Mouse (Mus musculus): ENCODE measurements around the gene Shisa3. TPM values are rescaled to one million over a fixed set of nuclear protein-coding genes. Genes with fewer than 3 reads are reported as not detected.

Shisa3 gene
- total and polyA plus RNA-seq, 3 experiments: 0.05 TPM; not detected in 2

DNA sequence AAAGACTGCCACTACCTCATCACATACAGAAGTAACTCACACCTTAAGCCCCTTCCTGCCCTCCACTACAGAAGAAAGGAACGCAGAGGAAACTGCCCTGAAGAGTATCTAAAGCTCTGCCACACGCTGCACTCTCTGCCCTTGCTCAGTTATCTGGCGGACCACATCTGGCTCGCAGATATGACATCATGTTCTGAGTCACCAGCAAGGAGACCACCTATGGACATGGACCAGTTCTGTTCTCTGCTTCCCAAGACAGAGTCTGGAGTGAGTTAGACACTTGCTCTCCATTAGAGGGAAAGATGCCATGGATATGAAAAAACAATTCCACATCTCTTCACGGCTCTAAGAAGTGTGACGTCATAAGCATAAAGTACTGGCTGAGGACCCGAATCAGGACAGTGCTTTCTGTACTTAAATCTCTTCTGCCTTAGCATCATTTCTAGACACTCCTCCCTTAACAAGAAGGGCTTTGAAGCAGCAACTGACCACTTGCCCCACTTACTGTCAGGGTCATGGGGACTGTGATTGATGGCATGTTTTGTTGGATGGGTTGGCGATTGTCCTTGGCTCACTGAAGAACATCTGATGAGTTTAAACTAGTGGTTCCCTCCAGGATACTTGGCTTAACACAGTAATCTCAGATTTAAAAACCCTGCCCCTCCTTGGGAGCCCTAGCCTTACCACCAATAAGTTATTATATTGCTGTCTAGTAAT lies 33.1 kb downstream of the Shisa3 start:
- Histone ChIP-seq H3K9me3 (replicated peaks) (no peaks in the 10 kb centered on the region), H3K36me3 (replicated peaks) (peaks cover 81% of the 10 kb centered on the region), H3K4me3 (ENCODE audit: low read depth, low read length) (no peak overlapping the region), H3K27me3 (ENCODE audit: insufficient read depth, low read length) (no peaks in the 10 kb centered on the region), H3K4me1 (ENCODE audit: insufficient read depth, low read depth, low read length) (no peaks in the 10 kb centered on the region)
- DNase-seq (ENCODE audit: low spot score) (no peak), ATAC-seq (ENCODE audit: extremely low read depth, insufficient number of reproducible peaks, low FRiP score, poor library complexity, severe bottlenecking) (no peak)
- TF ChIP-seq POLR2AphosphoS5 (IDR thresholded peaks at IDR 0.05; ENCODE audit: insufficient replicate concordance, low read depth, low read length): no peak
- TF ChIP-seq GATA2 (IDR thresholded peaks at IDR 0.05; ENCODE audit: borderline replicate concordance, low read depth, low read length): no peak
- no peak for TF ChIP-seq TAL1 (conservative IDR thresholded peaks at IDR 0.05; ENCODE audit: low read depth, low read length)
- no peak for TF ChIP-seq GATA1 (IDR thresholded peaks at IDR 0.05; ENCODE audit: borderline replicate concordance, low read length)
- TF ChIP-seq CTCF (IDR thresholded peaks at IDR 0.05; ENCODE audit: low read depth, low read length): no peak

GRCm38 (mm10) chr5:67641406-67642120 lies 33.9 kb downstream of the Shisa3 start:
- Histone ChIP-seq H3K4me1 (ENCODE audit: insufficient read depth, low read depth, low read length) (no peaks in the 10 kb centered on the region), H3K4me3 (ENCODE audit: low read depth, low read length) (no peak overlapping the region), H3K9me3 (replicated peaks) (no peaks in the 10 kb centered on the region), H3K27me3 (ENCODE audit: insufficient read depth, low read length) (no peaks in the 10 kb centered on the region), H3K36me3 (replicated peaks) (peaks cover 82% of the 10 kb centered on the region)
- TF ChIP-seq TAL1 (conservative IDR thresholded peaks at IDR 0.05; ENCODE audit: low read depth, low read length): no peak
- TF ChIP-seq CTCF (IDR thresholded peaks at IDR 0.05; ENCODE audit: low read depth, low read length): no peak
- TF ChIP-seq GATA2 (IDR thresholded peaks at IDR 0.05; ENCODE audit: borderline replicate concordance, low read depth, low read length): no peak
- no peak for TF ChIP-seq POLR2AphosphoS5 (IDR thresholded peaks at IDR 0.05; ENCODE audit: insufficient replicate concordance, low read depth, low read length)
- TF ChIP-seq GATA1 (IDR thresholded peaks at IDR 0.05; ENCODE audit: borderline replicate concordance, low read length): no peak
- DNase-seq (ENCODE audit: low spot score) (no peak), ATAC-seq (ENCODE audit: extremely low read depth, insufficient number of reproducible peaks, low FRiP score, poor library complexity, severe bottlenecking) (no peak)

- DNase-seq (ENCODE audit: low spot score) (no peak), ATAC-seq (ENCODE audit: extremely low read depth, insufficient number of reproducible peaks, low FRiP score, poor library complexity, severe bottlenecking) (no peak)
- Histone ChIP-seq H3K9me3 (replicated peaks) (no peaks in the 10 kb centered on the region), H3K27me3 (ENCODE audit: insufficient read depth, low read length) (no peaks in the 10 kb centered on the region), H3K4me3 (ENCODE audit: low read depth, low read length) (no peak overlapping the region), H3K4me1 (ENCODE audit: insufficient read depth, low read depth, low read length) (no peaks in the 10 kb centered on the region), H3K36me3 (replicated peaks) (peaks cover 83% of the 10 kb centered on the region)
- no peak for TF ChIP-seq CTCF (IDR thresholded peaks at IDR 0.05; ENCODE audit: low read depth, low read length)
- no peak for TF ChIP-seq TAL1 (conservative IDR thresholded peaks at IDR 0.05; ENCODE audit: low read depth, low read length)
- no peak for TF ChIP-seq GATA1 (IDR thresholded peaks at IDR 0.05; ENCODE audit: borderline replicate concordance, low read length)
- no peak for TF ChIP-seq GATA2 (IDR thresholded peaks at IDR 0.05; ENCODE audit: borderline replicate concordance, low read depth, low read length)
- TF ChIP-seq POLR2AphosphoS5 (IDR thresholded peaks at IDR 0.05; ENCODE audit: insufficient replicate concordance, low read depth, low read length): no peak
Measured at GRCm38 (mm10) chr5:67643537-67644255, 36.0 kb downstream of the Shisa3 start.

- Histone ChIP-seq H3K27me3 (ENCODE audit: insufficient read depth, low read length) (no peaks in the 10 kb centered on the region), H3K4me1 (ENCODE audit: insufficient read depth, low read depth, low read length) (no peaks in the 10 kb centered on the region), H3K36me3 (replicated peaks) (peaks cover 92% of the 10 kb centered on the region), H3K9me3 (replicated peaks) (no peaks in the 10 kb centered on the region), H3K4me3 (ENCODE audit: low read depth, low read length) (no peak overlapping the region)
- no peak for TF ChIP-seq GATA1 (IDR thresholded peaks at IDR 0.05; ENCODE audit: borderline replicate concordance, low read length)
- TF ChIP-seq POLR2AphosphoS5 (IDR thresholded peaks at IDR 0.05; ENCODE audit: insufficient replicate concordance, low read depth, low read length): no peak
- TF ChIP-seq TAL1 (conservative IDR thresholded peaks at IDR 0.05; ENCODE audit: low read depth, low read length): no peak
- TF ChIP-seq CTCF (IDR thresholded peaks at IDR 0.05; ENCODE audit: low read depth, low read length): no peak
- no peak for TF ChIP-seq GATA2 (IDR thresholded peaks at IDR 0.05; ENCODE audit: borderline replicate concordance, low read depth, low read length)
- DNase-seq (ENCODE audit: low spot score) (no peak), ATAC-seq (ENCODE audit: extremely low read depth, insufficient number of reproducible peaks, low FRiP score, poor library complexity, severe bottlenecking) (no peak)
Measured at GRCm38 (mm10) chr5:67646756-67647529, 39.3 kb downstream of the Shisa3 start.

DNA sequence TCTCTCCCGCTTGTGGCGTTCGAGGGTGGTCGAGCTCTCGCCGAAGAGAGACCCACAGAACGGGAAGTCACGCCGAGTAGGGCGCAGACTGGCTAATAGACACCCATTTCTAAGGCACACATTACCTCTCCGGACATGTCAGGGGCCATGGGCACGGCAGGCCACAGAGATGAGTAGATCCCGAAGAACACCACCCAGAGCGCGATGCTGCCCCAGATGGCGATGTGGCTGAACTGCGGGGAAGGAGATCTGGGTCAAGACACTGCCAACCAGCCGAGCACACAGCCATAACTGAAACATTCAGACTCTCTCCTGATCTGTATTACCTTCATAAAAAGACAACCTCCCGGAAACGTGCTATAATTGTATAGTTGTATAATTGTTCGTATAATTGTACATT lies 39.9 kb downstream of the Shisa3 start:
- peaks cover 90% of the 10 kb centered on the region for H3K36me3 ChIP-seq (replicated peaks)
- H3K27me3 ChIP-seq (ENCODE audit: insufficient read depth, low read length): no peaks in the 10 kb centered on the region
- ATAC-seq (ENCODE audit: extremely low read depth, insufficient number of reproducible peaks, low FRiP score, poor library complexity, severe bottlenecking) (no peak), DNase-seq (ENCODE audit: low spot score) (no peak)
- H3K4me3 ChIP-seq (ENCODE audit: low read depth, low read length): no peak overlapping the region
- no peaks in the 10 kb centered on the region for H3K9me3 ChIP-seq (replicated peaks)
- TF ChIP-seq TAL1 (conservative IDR thresholded peaks at IDR 0.05; ENCODE audit: low read depth, low read length) (no peak), CTCF (IDR thresholded peaks at IDR 0.05; ENCODE audit: low read depth, low read length) (0 out of 2 replicates have a peak, but pooled peaks have one; percentile 18), POLR2AphosphoS5 (IDR thresholded peaks at IDR 0.05; ENCODE audit: insufficient replicate concordance, low read depth, low read length) (no peak), GATA1 (IDR thresholded peaks at IDR 0.05; ENCODE audit: borderline replicate concordance, low read length) (no peak), GATA2 (IDR thresholded peaks at IDR 0.05; ENCODE audit: borderline replicate concordance, low read depth, low read length) (no peak)
- no peaks in the 10 kb centered on the region for H3K4me1 ChIP-seq (ENCODE audit: insufficient read depth, low read depth, low read length)
